Mouse (Mus musculus): ENCODE data around the gene Dnajc15.

DNA sequence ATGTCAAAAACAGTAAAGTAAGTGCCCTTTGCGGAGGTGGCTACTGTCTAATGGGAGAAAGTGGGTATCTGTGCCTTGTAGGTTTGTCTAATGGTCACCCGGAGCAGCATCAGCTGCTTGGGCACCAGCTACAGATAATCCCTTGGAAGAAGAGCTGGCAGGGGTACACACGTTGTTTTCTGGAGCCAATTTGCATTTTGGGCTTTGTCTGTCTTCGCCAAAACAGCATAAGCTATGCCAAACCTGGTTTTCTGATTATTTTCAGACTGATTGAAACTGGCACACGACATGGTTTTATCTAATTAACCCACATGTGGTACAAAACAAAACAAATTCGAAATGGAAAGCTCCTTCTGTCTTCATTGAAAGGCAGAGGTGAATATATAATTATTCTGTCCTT is 7.7 kb upstream of the Dnajc15 start:
- no peak for TF ChIP-seq CTCF (IDR thresholded peaks at IDR 0.05; ENCODE audit: insufficient read depth, low read length)
- no peak for TF ChIP-seq POLR2A (IDR thresholded peaks at IDR 0.05; ENCODE audit: borderline replicate concordance, extremely low read depth, low read depth, low read length)

All from lung, adult 2 months (tissue).